Mouse (Mus musculus) lung, embryonic 15.5 days (tissue): ENCODE results near the gene Pak2. TPM values are rescaled to one million over a fixed set of nuclear protein-coding genes. Genes with fewer than 3 reads are reported as not detected.
A peak's percentile ranks its signal among the peaks of the same experiment; 100 is the strongest.
"Not testable (repeated sequence)": the region's sequence is repeated elsewhere in the genome, so short reads cannot be mapped to it uniquely, and the experiment has no call there.

Source experiments
- ATAC-seq: fragments of 200-750 bp; cut with Nextera tagmentation; 2 replicates; pipeline ENCODE4 v1.8.0; 2017; ENCODE audit warnings: moderate number of reproducible peaks, borderline replicate concordance; ENCODE audit not compliant: low FRiP score, low TSS enrichment; ENCODE audit errors: extremely low read depth
- H3K27ac ChIP-seq: fragments of 300-500 bp; sonication (generic); 2 replicates; pipeline ENCODE4 v1.5.1; 2015; ENCODE audit warnings: moderate library complexity, mild to moderate bottlenecking, inconsistent platforms
- H3K27me3 ChIP-seq: fragments of 300-500 bp; sonication (generic); 2 replicates; pipeline ENCODE4 v1.6.1; 2015; ENCODE audit warnings: inconsistent platforms
- H3K36me3 ChIP-seq: fragments of 300-500 bp; sonication (generic); 2 replicates; pipeline ENCODE4 v1.6.1; 2015; ENCODE audit warnings: inconsistent platforms
- H3K4me1 ChIP-seq: fragments of 300-500 bp; sonication (generic); 2 replicates; pipeline ENCODE4 v1.6.1; 2015; ENCODE audit warnings: inconsistent platforms
- H3K4me2 ChIP-seq: fragments of 300-500 bp; sonication (generic); 2 replicates; pipeline ENCODE4 v1.6.1; 2015; ENCODE audit warnings: inconsistent platforms, mild to moderate bottlenecking, moderate library complexity
- H3K4me3 ChIP-seq: fragments of 300-500 bp; sonication (generic); 2 replicates; pipeline ENCODE4 v1.5.1; 2015; ENCODE audit warnings: mild to moderate bottlenecking, inconsistent platforms
- H3K9ac ChIP-seq: fragments of 300-500 bp; sonication (generic); 2 replicates; pipeline ENCODE4 v1.6.1; 2015; ENCODE audit warnings: inconsistent platforms
- H3K9me3 ChIP-seq: fragments of 300-500 bp; sonication (generic); 2 replicates; pipeline ENCODE4 v1.6.1; 2016; ENCODE audit warnings: inconsistent platforms
- WGBS: fragments of 180-500 bp; shearing (Covaris S2); methylation state at CpG from one replicate; pipeline ENCODE4 v1.1.7; 2015; 5-methylcytosine and 5-hydroxymethylcytosine counted together
- polyA plus RNA-seq: library from polyadenylated mRNA; unstranded; fragments of >200 nt; fragmentation: Nextera tagmentation; extraction: Ambion mirVana; gene quantifications from 2 replicates; pipeline ENCODE4 v1.2.1, GENCODE M21; 2015

Pak2 gene
- polyA plus RNA-seq, 1 experiment from 2014 or later = 35.7 TPM

- H3K4me3 ChIP-seq = no peak overlapping the region
- H3K27ac ChIP-seq = no peak overlapping the region
- no peak overlapping the region for H3K4me2 ChIP-seq
- H3K9ac ChIP-seq = no peak overlapping the region
- H3K36me3 ChIP-seq = peaks cover 14% of the 10 kb centered on the region; the same call in 1 of the 2 replicates
- WGBS = 70% methylated on average over 15 of the region's 15 CpGs
- no peaks in the 10 kb centered on the region for H3K27me3 ChIP-seq
- ATAC-seq = no peak
- H3K4me1 ChIP-seq = peaks cover 3% of the 10 kb centered on the region; the same call in 1 of the 2 replicates
- H3K9me3 ChIP-seq = no peaks in the 10 kb centered on the region
These were observed 32.0 kb upstream of the Pak2 start for GRCm38 (mm10) chr16:32110951-32111699.

GRCm38 (mm10) chr16:32108578-32108977, 29.4 kb upstream of the Pak2 start:
- Histone ChIP-seq H3K9me3 (no peaks in the 10 kb centered on the region), H3K36me3 (peaks cover 27% of the 10 kb centered on the region), H3K4me2 (no peak overlapping the region), H3K4me1 (no peaks in the 10 kb centered on the region), H3K27me3 (no peaks in the 10 kb centered on the region), H3K9ac (no peak overlapping the region), H3K4me3 (no peak overlapping the region), H3K27ac (no peak overlapping the region)
- 88% methylated on average over 2 of the region's 2 CpGs for WGBS
- no peak for ATAC-seq

GRCm38 (mm10) chr16:32108170-32108569, 29.0 kb upstream of the Pak2 start:
- Histone ChIP-seq H3K9ac (no peak overlapping the region), H3K4me3 (no peak overlapping the region), H3K27ac (no peak overlapping the region), H3K36me3 (peaks cover 31% of the 10 kb centered on the region), H3K4me2 (no peak overlapping the region), H3K9me3 (no peaks in the 10 kb centered on the region), H3K4me1 (no peaks in the 10 kb centered on the region), H3K27me3 (no peaks in the 10 kb centered on the region)
- no peak for ATAC-seq
- WGBS = 74% methylated on average over 7 of the region's 7 CpGs

GRCm38 (mm10) chr16:32107342-32108045, 28.4 kb upstream of the Pak2 start:
- Histone ChIP-seq H3K36me3 (peaks cover 34% of the 10 kb centered on the region), H3K27ac (no peak overlapping the region), H3K9ac (no peak overlapping the region), H3K4me1 (no peaks in the 10 kb centered on the region), H3K4me3 (no peak overlapping the region), H3K27me3 (no peaks in the 10 kb centered on the region), H3K9me3 (no peaks in the 10 kb centered on the region), H3K4me2 (no peak overlapping the region)
- ATAC-seq = no peak
- 86% methylated on average over 12 of the region's 12 CpGs for WGBS

GRCm38 (mm10) chr16:32105698-32106097, 26.6 kb upstream of the Pak2 start:
- Histone ChIP-seq H3K27me3 (no peaks in the 10 kb centered on the region), H3K9me3 (no peaks in the 10 kb centered on the region), H3K27ac (no peak overlapping the region), H3K36me3 (peaks cover 34% of the 10 kb centered on the region), H3K4me1 (no peaks in the 10 kb centered on the region), H3K4me3 (no peak overlapping the region), H3K4me2 (no peak overlapping the region), H3K9ac (no peak overlapping the region)
- ATAC-seq = no peak
- WGBS = 97% methylated on average over 1 of the region's 1 CpGs

- Histone ChIP-seq H3K4me2 (no peak overlapping the region), H3K27ac (no peak overlapping the region), H3K27me3 (no peaks in the 10 kb centered on the region), H3K4me3 (no peak overlapping the region), H3K9ac (no peak overlapping the region), H3K9me3 (no peaks in the 10 kb centered on the region), H3K36me3 (peaks cover 30% of the 10 kb centered on the region), H3K4me1 (peaks cover 18% of the 10 kb centered on the region)
- WGBS = 88% methylated on average over 13 of the region's 13 CpGs
- ATAC-seq = no peak
These were observed 23.2 kb upstream of the Pak2 start for GRCm38 (mm10) chr16:32102295-32102694.

- Histone ChIP-seq H3K27ac (peak within 1 kb of the TSS; percentile 83), H3K9ac (peak within 1 kb of the TSS; percentile 75), H3K4me2 (peak within 1 kb of the TSS; percentile 78), H3K9me3 (no peaks in the 10 kb centered on the region), H3K4me1 (peaks cover 18% of the 10 kb centered on the region), H3K27me3 (no peaks in the 10 kb centered on the region), H3K4me3 (peak within 1 kb of the TSS; percentile 70), H3K36me3 (peaks cover 16% of the 10 kb centered on the region; the same call in 1 of the 2 replicates)
- ATAC-seq = peak; percentile 95
- WGBS = 0% methylated on average over 34 of the region's 34 CpGs
These were observed 20.6 kb upstream of the Pak2 start, which contains the start of the genes Pigx and Cep19 for GRCm38 (mm10) chr16:32099638-32100150. Pigx (minus strand) TSS chr16:32099740. Cep19 (plus strand) TSS chr16:32099800.

GRCm38 (mm10) chr16:32098897-32099637, 19.9 kb upstream of the Pak2 start:
- H3K36me3 ChIP-seq = 0 out of 2 replicates have a peak, but pooled peaks cover 17% of the 10 kb centered on the region
- no peaks in the 10 kb centered on the region for H3K9me3 ChIP-seq
- H3K4me1 ChIP-seq = peaks cover 18% of the 10 kb centered on the region
- peak overlapping the region; percentile 83 for H3K27ac ChIP-seq
- peak overlapping the region; percentile 75 for H3K9ac ChIP-seq
- peak; percentile 83 for ATAC-seq
- peak overlapping the region; percentile 70 for H3K4me3 ChIP-seq
- H3K4me2 ChIP-seq = peak overlapping the region; percentile 78
- no peaks in the 10 kb centered on the region for H3K27me3 ChIP-seq
- WGBS = under 1% methylated on average over 39 of the region's 39 CpGs

- H3K4me1 ChIP-seq = peaks cover 18% of the 10 kb centered on the region
- H3K4me3 ChIP-seq, H3K27me3 ChIP-seq, H3K9ac ChIP-seq, H3K4me2 ChIP-seq, H3K27ac ChIP-seq, H3K36me3 ChIP-seq, H3K9me3 ChIP-seq, ATAC-seq: not testable (repeated sequence)
- WGBS = 68% methylated on average over 2 of the region's 2 CpGs
These were observed 18.6 kb upstream of the Pak2 start for GRCm38 (mm10) chr16:32097757-32098156.

- H3K36me3 ChIP-seq = peaks cover 41% of the 10 kb centered on the region
- no peak overlapping the region for H3K4me2 ChIP-seq
- H3K4me3 ChIP-seq = no peak overlapping the region
- H3K27ac ChIP-seq = no peak overlapping the region
- H3K9me3 ChIP-seq = no peaks in the 10 kb centered on the region
- H3K27me3 ChIP-seq = no peaks in the 10 kb centered on the region
- no peak for ATAC-seq
- peaks cover 10% of the 10 kb centered on the region; the same call in 1 of the 2 replicates for H3K4me1 ChIP-seq
- WGBS = 93% methylated on average over 7 of the region's 7 CpGs
- no peak overlapping the region for H3K9ac ChIP-seq
These were observed 12.3 kb upstream of the Pak2 start for GRCm38 (mm10) chr16:32091466-32091865.

- Histone ChIP-seq H3K9ac (no peak overlapping the region), H3K27ac (peak overlapping the region; percentile 57), H3K4me2 (no peak overlapping the region), H3K4me3 (no peak overlapping the region), H3K4me1 (peaks cover 10% of the 10 kb centered on the region; the same call in 1 of the 2 replicates), H3K36me3 (peaks cover 53% of the 10 kb centered on the region), H3K9me3 (no peaks in the 10 kb centered on the region), H3K27me3 (no peaks in the 10 kb centered on the region)
- no peak for ATAC-seq
- WGBS = 58% methylated on average over 17 of the region's 17 CpGs
These were observed 8.7 kb upstream of the Pak2 start for GRCm38 (mm10) chr16:32087629-32088443.
